Mouse (Mus musculus) ovary, postnatal 36 days (tissue): ENCODE data around the gene Dnah10.

Source experiments
- DNase-seq: peaks from one replicate; pipeline ENCODE4 v3.0.0; 2022; ENCODE audit warnings: low spot score, mixed read lengths

Dnah10 gene

GRCm38 (mm10) chr5:124872033-124872432, 147.1 kb downstream of the Dnah10 start:
- peak; percentile 45 for DNase-seq

- DNase-seq: no peak
These were observed 148.2 kb downstream of the Dnah10 start for GRCm38 (mm10) chr5:124873096-124873495.

GRCm38 (mm10) chr5:124873890-124874601, 149.2 kb downstream of the Dnah10 start:
- no peak for DNase-seq

- DNase-seq: no peak
These were observed 154.4 kb downstream of the Dnah10 start for GRCm38 (mm10) chr5:124879251-124879650.

- DNase-seq: no peak
These were observed 154.9 kb downstream of the Dnah10 start for GRCm38 (mm10) chr5:124879801-124880200.

- DNase-seq: no peak
These were observed 159.0 kb downstream of the Dnah10 start for GRCm38 (mm10) chr5:124883877-124884276.
